Mouse (Mus musculus) cerebellum, adult 9-11 months (tissue): ENCODE results near the gene Npm3.

ENCODE experiments used
- DNase-seq: peaks from one replicate; pipeline ENCODE4 v3.0.0; 2022

The Npm3 gene

DNA sequence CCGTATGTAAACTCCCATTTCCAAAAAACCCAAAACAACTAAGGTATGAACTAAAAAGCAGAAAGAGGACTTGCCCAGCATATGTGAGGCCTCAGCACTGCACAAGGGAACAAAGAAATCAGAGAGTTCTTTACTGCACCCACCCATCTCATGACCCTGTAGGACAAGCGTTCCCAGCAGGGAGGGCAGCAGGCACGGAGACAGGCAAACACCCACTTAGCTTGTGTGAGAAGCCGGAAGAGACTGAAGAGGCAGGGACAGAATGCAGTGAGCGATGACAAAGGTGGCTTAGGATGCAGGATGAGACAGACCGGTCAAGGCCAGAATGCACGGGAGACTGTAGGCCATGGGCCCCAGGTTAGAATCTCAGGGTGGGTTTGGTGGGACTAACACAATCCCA lies 17.7 kb downstream of the Npm3 start:
- no peak for DNase-seq

DNA sequence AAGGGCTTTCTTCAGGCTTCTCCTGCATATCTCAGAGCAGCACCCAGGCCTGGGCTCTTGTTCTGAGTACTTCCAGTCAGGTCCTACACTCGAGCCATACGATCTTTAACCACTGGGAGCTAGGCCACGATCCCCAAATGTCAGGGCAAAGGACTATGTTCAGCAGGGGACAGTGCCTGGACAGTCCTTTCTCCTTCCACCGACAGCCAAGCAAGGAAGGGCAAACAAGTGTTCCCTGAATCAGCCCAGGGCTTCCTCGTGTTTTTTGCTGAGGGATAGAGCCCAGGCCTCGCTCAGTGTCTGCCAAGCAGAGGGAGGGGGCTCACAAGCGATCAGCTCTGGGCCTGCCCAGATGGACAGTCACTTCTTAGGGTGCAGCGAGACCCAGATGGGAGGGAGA lies 19.3 kb downstream of the Npm3 start:
- DNase-seq, result no peak

- no peak for DNase-seq
These were observed 22.2 kb downstream of the Npm3 start for GRCm38 (mm10) chr19:45727231-45727630.

- no peak for DNase-seq
These were observed 23.6 kb downstream of the Npm3 start for GRCm38 (mm10) chr19:45725677-45726277.

GRCm38 (mm10) chr19:45722188-45722587 lies 27.2 kb downstream of the Npm3 start:
- DNase-seq, result no peak

GRCm38 (mm10) chr19:45718286-45718685 lies 31.1 kb downstream of the Npm3 start:
- DNase-seq, result no peak

GRCm38 (mm10) chr19:45717493-45718220 lies 31.7 kb downstream of the Npm3 start:
- DNase-seq, result peak; percentile 62

GRCm38 (mm10) chr19:45708704-45709103 lies 40.7 kb downstream of the Npm3 start:
- no peak for DNase-seq
